Mouse (Mus musculus): ENCODE results near the gene Hpn. TPM values are rescaled to one million over a fixed set of nuclear protein-coding genes. Genes with fewer than 3 reads are reported as not detected.

The Hpn gene
- 1 to 10 TPM; 4.3 to 5.6 TPM for polyA plus RNA-seq (2017; shearing (Covaris generic))

DNA sequence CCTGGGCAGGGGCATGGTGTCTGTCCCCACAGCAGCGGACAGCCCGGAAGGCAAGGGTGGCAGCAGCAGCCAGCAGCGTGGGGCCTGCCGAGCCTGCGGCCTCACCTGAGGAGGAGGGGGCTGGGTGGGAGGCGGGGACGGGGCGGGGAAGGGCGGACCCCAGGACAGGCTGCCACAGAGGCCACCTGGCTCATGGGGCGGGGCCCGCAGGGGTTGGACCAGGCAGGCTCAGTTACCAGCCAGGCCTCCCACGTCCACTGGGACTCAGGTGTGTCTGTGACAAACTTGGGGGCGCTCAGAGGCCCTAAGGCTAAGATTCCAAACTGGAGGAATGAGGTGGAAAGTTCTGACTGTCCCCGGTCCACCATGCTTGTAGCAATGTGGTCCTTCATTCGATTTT lies at the start of gene Hpn:
Gene Hpn (minus strand): TSS at position 109 of the 400 bp plus-strand sequence.
- ATAC-seq, result no peak

DNA sequence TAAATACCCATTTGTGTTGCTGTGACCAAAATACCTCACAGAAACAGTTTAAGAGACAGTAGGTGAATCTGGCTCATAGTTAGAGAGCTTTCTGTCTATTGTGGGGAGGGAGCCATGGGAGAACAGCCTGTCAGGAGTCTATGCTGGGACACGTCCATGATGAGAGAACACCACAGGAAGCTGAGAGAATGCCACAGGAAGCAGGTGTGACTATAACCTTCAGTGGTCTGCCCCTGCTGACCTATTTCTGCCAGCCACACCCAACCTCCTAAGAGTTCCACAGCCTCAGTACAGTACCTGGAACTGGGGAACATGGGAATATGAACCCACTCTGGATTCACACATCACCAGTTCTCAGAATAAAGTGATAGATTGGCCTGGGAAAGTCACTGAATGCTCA lies 49.7 kb upstream of the Hpn start:
- ATAC-seq, result peak; percentile 43

DNA sequence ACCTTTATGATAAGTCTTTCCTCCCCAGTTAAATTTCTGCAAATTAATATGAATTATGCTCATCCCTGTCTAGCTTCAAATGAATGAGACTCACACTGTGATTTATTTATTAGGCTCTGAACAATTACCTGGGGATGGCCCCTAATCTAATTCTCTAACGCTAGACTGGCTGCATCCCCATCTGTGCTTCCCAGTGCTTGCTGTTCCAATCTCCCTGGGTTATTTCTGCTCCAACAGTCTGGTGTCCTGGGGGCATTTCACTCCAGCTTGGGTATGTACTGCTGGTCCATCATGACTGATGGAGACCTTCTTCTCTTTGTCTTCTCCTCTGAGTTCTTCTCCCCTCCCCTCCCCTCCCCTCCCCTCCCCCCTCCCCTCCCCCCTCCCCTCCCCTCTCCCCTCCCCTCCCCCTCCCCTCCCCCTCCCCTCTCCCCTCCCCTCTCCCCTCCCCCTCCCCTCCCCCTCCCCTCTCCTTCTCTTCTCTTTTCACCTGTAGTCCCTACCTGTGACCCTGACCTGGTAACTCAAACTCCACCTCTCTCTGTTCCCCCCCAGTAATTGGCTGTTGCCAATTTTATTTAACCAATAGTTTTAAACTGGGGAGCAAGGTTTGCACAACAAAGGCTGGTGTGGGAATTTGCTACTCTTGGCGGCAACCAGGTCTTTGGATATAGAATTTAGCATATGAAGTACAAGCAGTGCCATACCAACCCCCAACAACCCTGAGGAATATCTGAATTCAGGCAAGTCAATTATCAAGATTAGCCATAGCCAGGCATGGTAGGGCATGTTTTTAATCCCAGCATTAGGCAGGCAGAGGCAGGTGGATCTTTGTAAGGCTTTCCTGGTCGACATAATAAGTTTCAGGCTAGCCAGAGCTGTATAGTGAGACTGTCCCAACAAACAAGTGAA lies 48.8 kb upstream of the Hpn start:
- no peak for ATAC-seq

DNA sequence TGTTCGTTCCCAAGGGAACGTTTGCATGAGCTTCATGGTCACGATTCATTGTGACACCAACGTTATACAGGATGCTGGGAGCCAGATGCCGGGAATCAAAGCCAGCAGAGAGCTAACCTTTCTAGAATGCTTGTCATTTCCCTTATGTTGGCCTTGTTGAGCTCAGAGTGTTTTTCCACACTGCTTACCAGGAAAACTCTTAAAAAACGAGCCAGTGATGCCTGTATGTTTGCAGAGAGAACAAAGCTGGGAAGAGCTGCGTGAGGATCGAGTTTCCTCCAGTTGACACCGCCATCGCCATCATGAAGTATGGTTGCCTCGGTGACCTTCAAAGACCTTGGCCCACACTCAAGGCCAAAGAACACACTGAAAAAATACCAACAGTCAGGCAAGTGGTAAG lies 47.2 kb upstream of the Hpn start:
- ATAC-seq, result no peak

DNA sequence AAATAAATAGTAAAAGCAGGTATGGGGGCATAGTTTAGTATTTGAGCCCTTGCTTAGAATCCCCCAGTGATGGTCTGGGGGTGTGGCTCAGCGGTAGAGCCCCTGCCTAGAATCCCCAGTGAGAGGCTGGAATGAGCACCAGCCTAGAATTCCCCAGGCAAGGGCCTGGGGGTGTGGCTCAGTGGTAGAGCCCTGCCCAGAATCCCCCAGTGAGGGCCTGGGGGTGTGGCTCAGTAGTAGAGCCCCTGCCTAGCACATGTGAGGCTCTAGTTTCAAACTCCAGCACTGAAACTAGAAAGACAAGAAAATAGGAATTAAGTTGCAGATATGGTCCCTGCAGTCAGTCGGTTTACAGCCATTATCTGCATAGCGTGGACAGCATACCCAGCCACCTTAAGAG lies 46.7 kb upstream of the Hpn start:
- no peak for ATAC-seq

DNA sequence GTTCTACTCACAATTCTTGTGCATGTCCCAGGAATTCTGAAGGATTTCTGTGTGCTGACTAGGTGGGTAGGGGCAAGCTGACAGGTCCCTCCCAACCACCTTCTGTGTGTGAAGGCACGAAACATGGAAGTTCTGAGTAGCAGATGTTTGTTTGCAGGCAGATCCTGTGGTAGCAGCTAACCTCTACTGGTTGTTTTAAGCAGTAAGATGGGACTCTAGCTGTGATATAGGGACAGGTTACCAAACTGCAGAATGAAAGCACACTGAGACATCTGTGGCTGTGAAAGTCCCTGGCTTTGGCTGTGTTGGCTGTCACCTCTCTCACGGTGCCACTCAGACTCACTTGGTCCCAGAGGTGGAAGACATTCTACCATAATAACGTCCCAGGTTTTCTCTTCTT lies 46.2 kb upstream of the Hpn start:
- ATAC-seq, result no peak

DNA sequence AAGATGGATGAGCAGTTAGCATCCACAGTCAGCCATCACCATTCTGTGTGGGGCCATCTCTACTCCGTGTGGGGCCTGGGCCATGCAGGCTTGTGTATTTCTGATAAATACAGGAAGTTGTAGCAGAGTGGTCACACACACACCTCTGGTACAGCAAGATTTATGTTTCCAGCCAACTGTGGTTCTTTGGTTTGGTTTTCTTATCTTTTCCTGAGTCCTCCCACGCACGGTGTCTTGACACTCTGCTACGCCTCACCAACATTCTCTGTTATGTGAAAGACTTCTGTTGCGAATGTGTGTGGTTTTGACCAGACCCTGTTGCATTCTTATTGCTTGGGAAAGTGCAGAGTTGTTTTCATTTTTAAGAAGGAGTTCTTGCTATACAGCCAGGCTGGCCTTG lies 45.7 kb upstream of the Hpn start:
- peak; percentile 57 for ATAC-seq

DNA sequence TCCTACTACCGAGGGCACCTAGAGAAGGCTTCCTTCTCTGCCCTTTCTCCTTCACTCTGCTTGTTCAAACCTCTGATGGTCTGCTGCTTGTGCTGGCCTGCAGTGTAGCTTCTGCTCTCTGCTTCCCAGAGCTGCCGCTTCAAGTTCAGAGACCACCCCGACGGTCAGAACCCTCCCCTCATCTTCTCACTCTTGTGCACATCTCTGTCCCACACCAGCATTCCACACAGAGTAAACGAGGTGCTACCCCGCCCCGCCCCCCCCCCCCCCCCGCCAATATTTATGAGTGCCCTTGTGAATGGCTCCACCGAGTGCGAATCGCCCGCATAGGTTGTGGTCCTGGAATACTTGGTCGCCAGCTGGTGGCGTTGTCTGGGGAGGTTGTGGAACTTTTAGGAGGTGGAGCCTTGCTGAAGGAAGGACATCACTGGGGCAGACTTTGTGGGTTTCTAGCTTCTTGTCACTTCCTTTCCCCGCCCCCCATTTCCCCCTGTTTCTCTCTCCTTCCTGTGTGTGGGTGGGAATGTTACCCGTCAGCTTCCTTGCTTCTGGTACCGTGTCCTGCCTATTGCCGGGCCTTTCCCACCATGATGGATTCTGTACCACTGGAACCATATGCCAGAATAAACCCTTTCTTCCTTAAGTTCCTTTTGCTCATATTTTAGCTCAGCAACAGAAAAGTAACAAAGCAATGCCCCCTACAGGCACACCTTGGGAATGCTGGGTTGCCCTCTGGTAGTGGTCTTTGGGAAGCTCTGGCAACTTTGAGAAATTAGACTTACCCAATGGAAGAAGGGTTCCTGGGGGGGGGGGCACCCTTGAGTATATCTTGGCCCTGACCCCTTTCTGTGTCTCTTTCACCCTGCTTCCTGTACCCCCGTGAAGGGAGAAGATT lies 41.2 kb upstream of the Hpn start:
- ATAC-seq, result peak; percentile 44

DNA sequence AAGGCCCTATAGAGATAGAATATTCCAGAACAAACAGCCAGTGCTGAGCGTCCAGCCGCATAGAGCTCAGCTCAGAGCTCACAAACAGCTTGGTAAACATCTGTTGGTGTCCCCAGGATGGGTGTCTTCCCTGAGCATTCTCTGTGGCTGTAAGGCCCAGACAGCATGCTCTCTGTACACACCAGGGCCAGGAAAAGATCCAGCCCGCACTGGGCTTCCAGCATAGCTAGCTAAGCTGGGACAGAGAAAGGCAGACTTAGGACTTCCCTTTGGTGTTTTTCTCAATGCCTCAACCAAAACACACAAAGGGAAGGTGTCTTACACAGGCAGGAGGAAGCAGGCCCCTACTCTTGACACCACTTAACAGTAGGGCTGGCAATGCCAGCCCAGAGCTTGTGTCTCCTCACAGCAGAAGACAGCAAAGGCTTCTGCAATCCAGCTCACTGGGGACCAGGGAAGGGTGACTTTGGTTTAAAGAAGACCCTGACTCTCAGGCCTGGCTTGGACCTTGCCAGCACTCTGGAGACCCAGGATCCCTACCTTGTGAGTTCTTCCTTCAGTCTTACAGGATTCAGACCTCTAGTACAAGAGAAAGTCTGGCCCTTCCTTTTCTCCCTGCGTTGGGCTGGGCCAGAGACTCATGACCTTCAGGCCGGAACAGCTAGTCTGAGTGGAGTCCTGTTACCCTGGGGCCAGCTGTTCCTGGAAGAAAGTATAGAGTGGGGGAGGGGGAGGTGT lies 40.4 kb upstream of the Hpn start, which contains the start of gene Gramd1a:
Gene Gramd1a (minus strand): TSS at position 601 of the 738 bp plus-strand sequence.
- no peak for ATAC-seq

DNA sequence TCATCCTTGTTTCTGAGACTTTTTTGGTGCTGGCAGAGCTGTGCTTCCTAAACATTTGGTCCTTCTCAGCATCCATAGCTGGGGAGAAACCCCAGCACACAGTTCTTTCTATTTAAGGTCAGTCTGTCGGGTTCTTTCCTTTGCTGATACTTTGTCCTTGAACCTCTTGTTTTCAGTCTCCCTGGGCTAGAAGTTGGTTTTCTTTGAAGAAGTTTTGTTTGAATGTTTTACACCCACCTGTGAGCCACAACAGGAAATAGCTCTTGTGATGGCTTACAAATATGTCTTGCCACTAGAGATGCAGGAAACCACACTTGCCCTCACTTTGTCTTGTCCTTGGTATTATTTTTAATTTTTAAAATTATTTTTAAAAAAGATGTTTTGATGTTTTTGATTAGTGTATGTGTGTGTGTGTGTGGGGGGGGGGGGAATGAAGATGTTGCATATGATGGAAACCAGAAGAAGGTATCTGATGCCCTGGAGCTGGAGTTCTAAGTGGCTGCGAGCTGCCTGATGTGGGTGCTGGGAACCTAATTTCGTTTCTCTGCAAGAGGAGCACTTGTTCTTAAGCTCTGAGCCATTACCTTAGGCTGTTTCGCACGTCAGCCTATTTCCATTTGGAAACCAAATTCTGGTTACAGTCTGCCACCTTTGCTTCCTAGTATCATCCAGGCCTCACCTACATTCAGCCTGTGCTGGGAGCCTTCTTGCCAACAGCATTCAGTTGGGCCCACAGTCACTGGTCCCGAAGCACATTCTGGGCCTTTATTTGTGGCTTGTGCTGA lies 38.6 kb upstream of the Hpn start:
- ATAC-seq, result peak; percentile 55

DNA sequence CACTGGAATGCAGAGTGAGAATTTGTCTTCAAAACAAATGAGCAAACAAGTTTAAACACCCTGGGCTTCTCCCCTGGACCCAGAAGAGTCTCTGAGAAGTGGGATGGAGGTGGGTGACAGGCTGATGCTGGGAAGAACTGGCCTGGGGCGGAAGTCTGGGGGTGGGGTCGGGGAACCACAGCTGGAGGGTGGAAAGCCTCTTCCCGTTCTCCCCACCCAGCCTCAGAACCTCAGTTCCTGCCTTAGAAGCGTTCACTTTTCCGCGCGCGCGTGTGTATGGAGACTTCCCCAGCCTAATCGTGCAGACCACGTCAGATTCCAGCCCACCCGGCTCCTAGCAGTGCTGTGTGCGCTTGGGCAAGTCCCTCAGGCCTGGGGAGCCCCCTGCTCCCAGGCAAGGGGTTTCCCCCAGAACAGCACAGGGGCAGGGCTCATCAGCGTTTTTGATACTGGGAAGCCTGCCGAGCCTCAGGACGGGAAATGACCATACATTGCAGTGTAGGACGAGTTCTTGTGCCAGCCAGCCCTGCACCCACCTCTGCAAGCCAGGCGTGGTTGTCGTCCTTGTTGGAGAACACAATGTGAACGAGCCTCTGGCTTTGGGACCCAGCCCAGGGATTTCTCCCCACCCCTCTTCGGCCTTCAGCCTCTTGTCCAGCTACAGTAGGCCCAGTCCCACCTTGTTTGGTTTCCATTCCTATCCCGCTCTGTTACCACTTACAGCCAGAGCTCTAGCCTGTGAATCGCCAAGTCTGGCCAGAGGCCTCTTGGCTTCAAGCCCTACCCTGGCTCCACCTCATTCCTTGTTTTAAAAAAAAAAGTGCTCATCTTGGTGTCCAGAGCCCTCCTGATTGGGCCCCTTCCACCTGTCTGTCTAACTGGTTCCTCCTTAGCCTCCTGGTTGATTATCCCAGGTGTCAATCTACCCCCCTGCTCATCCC lies 36.5 kb upstream of the Hpn start:
- ATAC-seq, result peak; percentile 22

DNA sequence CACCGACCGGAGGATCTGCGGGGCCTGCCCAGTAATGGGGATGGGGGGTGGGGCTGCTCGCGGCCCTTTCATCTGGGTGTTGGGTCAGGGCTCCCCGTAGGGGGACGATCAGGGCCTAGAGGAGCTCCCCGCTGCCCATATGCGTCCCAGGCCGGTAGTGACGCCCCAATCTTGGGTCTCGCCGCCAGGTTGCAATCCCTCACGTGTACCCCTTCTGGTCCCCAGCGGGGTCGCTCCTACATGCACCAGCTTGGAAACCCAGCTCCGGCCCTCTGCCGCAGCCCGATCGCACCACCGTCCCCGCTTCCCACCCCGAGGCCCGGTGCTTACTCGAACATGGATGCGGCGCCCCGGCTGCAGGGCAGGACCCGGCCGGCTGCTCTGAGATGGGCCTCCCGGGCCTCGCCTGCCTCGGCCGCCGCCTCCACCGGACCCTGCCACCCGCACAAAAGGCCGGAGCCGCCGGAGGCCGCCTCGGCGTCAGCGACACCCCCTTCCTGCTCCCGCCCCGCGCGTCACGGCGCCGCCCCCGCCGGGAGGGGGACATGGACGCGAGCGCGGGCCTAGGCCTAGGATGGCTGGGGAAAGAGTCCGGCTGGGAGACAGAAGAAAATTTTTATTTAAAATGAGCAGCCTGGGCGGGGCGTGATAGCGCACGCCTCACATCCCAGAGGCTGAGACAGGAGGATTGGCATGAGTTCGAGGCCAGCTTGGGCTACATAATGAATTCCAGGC lies 35.6 kb upstream of the Hpn start:
- ATAC-seq, result peak; percentile 11

DNA sequence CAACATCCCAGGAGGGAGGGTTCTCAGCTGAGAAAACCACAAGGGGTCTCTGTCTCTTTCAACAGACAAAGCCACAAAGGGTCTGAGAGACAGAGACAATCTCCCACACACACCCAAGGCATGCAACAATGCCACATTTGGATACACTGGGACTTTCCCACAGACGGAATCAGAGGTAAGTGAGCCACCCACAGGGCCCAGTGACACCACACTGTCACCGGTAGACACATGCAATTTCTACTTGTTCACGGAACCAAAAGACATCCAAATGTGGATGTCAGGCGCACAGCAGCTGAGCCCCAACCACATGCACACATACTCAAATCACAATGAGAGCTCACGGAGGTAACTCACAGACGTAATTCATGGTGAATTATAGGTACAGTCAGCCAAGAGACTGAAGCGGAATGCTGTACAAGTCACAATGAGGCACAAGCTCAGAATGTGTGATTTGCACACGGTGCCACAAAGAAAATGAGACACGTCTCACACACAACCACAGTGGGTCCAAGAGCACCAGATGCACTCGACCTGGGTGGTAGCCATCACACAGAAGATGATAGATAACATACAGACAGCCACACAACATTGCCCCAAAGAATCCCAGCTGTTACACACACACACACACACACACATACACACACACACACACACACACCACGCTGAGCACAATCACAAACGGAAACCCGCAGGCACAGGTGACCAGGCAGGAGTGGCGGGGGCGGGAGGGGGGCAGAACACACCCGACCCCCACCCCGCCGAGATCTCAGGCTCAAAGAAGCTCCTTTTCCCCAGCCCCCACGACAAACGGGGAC lies 34.9 kb upstream of the Hpn start:
- peak; percentile 22 for ATAC-seq

DNA sequence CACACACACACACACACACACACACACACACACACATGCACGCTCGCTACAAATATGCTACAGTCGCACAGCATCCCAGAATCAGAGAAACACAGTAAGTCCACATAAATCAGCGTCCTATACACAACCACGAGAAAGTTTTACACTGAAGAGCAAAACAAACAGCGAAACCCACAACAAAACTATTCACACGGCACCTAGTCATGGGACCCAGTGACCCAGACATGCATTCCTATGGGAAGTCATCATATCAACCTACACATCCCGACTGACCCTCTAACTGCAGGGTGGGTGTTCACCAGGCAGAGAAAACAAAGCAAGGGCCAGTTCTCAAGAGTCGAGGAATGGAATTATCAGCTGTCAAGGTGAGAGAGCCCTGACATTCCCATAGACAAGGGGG lies 34.2 kb upstream of the Hpn start:
- ATAC-seq, result no peak

DNA sequence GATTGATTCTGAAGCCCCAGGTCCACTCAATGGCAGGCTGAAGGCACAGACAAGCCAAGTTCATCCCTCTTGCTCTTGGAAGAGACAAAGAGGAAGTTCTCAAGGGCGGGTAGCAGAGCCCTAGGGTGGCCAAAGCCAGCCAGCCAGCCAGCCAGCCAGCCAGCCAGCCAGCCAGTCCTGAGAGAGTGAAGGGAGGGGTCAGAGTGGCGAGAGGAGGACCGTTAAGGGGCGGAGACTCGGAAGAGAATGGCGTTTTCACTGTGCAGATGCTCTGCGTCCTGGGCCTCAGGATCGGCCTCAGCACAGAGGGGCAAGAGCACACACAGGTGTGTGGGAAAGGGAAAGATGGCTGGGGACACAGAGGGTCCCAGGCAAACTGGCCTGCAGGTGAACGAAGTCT lies 33.7 kb upstream of the Hpn start:
- no peak for ATAC-seq

DNA sequence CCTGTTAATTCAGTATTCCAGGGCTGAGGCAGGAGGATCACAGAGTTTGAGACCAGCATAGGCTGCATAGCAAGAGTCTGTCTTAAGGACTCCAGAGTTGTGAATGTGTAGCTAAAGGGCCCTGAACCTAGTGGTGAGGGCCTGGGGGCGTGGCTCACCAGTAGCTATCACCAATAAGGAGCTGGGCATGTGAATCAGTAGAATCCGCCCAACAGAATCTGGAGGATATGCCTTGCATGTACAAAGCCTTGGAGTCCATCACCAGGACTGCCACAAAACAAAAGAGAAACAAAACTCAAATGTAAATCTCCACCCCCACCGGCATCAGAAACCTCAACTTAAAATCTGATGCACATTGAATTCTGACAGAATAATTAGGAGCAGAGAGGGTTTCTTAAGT lies 33.0 kb upstream of the Hpn start:
- ATAC-seq, result peak; percentile 32

DNA sequence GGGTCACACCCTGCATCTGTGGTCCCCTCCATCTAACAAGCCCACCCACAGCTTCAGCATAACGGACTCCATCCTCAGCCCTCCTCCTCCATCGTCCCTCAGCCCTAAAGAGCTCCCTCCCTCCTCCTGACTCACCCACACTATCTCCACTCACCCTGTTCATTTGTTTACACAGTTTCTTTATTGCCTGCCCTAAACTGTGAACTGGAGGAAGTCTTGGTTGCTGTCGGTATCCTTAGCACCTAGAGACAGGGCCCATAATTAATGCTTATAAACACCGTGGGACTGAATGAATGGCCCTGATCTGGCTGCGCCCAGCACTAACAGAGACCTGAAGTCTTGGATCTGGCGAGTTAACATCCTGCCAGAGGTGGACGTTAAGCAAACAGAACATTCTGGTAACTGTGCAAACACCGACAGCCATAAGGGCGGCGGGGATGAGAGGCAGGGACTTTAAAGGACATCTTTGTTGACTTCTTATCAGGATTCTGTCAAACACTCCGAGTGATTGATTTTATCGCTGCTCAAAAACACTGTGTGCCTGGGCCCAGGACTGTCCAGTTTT lies 30.6 kb upstream of the Hpn start:
- no peak for ATAC-seq

DNA sequence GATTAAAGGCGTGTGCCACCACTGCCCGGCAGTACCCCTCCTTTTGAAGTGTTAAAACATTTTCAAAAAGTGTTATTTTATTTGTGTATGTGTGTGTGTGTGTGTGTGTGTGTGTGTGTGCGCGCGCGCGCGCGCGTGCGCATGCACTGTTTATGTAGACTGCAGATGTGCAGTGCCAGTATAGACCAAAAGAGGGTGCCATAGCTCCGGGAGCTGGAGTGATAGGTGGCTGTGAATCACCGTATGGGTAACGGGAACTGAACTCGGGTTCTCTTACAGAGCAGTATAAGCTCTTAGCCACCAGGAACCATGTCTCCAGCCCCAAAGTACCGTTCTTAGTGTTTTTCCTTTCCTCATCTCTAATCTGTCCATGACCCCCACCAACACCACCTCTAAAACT lies 29.8 kb upstream of the Hpn start:
- no peak for ATAC-seq

DNA sequence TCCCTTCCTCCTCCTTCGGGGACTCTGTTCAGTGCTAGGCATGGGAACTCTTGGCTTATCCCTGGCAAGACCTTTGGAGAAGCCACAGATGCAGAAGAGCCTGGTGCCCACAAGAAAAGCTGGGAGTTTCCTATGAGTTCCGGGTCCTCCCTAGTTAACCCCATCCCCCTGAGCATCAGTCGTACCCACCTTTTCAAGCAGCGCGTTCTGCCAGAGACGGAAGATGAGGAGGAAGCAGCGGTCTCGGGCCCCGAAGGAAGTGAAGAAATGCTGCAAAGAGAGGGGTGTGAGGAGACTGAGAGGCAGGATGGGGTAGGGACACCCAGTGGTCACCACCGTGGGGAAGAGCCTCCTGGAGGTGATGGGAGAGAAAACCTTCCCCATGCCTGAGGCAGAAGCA lies 25.9 kb upstream of the Hpn start:
- no peak for ATAC-seq
